Mouse (Mus musculus) ES-E14 (cell line): ENCODE results near the gene Gm20403.

Experiments
- CHD2 ChIP-seq: IDR thresholded peaks from 2 replicates; pipeline ENCODE4 v1.6.1; 2014; ENCODE audit warnings: mild to moderate bottlenecking, low read depth, low read length, inconsistent platforms
- MAFK ChIP-seq: IDR thresholded peaks from 2 replicates; pipeline ENCODE4 v1.6.1; 2014; ENCODE audit warnings: mild to moderate bottlenecking, low read depth, low read length, inconsistent platforms; ENCODE audit not compliant: insufficient read depth

DNA sequence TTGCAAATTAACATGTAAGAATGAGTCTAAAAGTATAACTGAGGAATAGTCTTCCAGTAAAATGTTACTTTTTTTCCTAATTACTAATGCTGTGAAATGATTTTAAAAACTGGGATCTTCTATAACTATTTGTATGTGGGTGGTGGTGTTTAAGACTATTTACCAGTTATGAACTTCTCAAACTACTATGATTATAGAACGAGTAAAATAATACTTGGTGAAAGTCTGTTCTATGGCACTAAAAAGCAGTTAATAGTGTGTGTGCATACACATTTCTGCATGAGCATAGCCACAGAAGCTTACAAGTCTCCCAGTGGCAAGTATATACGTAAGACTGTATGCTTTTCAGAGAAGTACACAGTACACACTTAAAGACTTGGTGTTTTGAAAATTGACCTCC lies 827 bp upstream of the Gm20403 start:
- no peak for TF ChIP-seq CHD2
- TF ChIP-seq MAFK: no peak
